Mouse (Mus musculus): ENCODE measurements around the gene Prune2.

DNA sequence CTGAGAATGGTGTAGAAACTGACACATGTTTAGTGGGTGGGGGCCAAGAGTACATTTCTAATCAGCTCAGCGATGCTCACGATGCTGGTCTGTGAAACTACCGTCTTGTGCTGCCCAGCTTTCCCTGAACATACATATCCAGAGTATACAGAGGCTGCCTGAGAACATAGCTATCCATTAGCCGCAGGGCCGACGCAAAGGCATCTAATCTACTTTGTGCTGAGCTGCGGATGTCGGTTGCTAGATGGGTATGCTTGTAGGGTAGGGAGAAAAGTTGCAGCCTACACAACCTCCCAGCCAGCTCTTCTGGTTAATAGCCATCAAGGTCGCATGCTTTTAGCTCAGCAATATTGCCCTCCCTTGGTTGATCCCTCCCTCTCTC lies 696 bp upstream of the Prune2 start:
- no peak for TF ChIP-seq POLR2A (IDR thresholded peaks at IDR 0.05; ENCODE audit: borderline replicate concordance, insufficient read depth, low read length)
- no peak for TF ChIP-seq CTCF (IDR thresholded peaks at IDR 0.05; ENCODE audit: borderline replicate concordance, insufficient read depth, low read depth, low read length)
